Mouse (Mus musculus) adrenal gland, postnatal 14 days (tissue): ENCODE measurements around the gene Mid1. TPM values are rescaled to one million over a fixed set of nuclear protein-coding genes. Genes with fewer than 3 reads are reported as not detected.

ENCODE experiments used
- DNase-seq: peaks from one replicate; pipeline ENCODE4 v3.0.0; 2021; ENCODE audit warnings: mixed read lengths
- total RNA-seq: library from RNA; stranded (reverse); gene quantifications from 2 replicates; pipeline ENCODE4 v1.2.3, GENCODE M21; 2021

Mid1 gene
- total RNA-seq, 1 experiment from 2014 or later, result 24.7 TPM

DNA sequence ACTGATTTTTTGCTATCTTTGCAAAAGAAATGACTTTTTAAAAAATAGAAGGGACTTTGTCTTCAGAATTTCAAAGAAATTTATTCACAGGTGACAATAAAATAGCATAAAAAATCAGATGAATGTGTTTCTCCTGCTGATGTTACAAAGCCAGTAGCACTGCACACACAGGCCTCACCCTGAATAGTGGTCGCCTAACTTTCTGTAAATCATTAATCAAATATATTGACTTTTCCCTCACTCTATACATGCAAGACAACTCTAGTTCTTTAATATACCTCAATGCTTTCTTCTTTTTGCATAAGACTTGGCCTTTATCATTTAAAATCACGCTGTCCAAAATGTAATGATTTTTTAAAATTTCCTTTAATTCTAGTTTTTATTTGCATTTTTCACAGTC is 126.8 kb downstream of the Mid1 start:
- no peak for DNase-seq

DNA sequence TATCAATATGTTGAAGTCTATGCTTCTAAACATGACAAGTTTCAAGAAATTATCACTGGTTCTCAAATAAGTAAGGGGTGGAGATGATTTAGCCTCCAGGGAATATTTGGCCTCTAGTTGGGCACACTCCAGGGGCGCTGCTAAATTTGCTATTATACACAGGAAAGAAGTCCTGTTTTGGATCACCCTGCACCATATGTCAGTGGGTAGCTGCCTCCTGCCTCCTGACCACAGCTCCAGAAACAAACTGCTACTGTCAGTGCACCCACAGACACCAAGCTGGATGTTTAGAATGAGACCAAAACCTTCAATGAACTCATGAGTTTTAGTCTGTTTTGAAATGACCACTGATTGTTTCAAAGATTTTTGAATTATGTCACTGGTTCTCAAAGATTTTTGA is 128.7 kb downstream of the Mid1 start:
- no peak for DNase-seq

DNA sequence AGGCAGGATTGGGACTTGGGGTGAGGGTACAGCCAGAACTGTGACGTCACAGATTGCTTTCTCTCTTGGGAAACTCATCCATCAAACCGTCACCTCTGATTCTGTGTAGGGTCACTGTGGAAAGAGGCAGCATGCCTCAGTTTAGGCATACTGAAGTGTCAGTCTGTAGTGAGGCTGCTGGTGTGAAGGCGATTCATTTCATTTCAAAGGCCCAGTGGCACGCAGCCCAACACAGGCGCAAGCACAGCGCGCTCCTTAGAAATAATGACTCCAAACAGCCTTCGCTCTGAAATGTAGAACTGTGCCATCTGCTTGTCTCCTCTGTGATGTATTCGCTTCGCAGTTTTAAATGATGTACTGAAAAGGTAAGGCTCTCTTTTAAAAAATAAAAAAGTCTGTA is 141.9 kb downstream of the Mid1 start:
- DNase-seq, result no peak

DNA sequence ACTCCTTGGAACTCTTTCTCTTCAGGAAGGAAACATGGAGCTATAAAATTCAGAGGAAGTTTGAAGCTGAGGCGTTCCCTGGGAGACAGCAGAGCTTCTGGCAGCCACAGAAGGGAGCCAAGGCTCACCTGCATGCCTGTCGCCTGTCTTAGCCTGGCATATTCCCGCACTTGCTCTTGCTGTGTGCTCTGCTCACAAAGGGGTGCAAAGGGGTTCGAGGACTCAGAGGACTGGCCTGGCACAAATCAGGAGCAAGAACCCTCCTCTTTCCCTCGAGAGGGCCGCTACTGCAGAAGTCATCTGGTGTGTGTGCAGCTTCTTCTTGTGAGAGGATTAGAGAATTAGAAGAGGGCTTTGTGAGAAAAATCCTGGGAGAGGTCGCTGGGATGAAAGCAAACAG is 142.7 kb downstream of the Mid1 start:
- DNase-seq, result no peak

DNA sequence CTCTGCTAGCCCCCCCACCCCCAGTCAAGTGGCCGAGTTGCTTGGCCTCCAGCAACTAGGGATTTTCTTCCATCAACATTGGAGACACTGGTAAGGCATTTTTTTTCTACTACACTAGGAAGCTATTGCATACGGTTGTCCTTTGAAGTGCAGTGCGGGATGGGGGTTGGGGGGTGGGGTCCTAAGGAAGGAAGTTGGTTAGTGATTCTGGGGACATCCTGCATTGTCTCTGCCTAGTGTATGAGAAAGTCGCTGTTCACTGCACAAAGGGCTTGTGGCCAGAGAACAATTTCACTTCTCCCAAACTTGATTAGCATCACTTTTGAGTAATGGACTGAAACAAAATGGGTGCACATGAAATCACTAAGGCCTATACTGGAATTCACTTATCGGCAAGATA is 143.1 kb downstream of the Mid1 start:
- no peak for DNase-seq

DNA sequence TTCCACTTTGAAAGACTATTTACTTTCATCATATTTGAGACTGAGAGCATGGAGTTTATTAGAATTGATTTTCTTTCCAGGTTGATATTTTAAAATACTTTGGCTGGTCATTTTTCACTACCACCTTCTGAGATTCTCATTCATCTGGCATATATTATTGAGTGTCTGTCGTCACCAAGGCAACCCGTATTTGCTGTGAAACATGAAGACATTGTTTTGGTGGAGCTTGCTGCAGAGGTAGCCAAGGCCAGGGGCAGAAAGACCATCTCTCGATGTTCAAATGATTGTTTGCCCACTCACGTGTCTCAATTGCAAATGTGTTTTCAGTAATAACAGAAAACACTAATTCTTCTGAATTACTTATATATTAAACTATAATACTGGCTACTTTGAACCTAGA is 145.1 kb downstream of the Mid1 start:
- DNase-seq, result no peak

DNA sequence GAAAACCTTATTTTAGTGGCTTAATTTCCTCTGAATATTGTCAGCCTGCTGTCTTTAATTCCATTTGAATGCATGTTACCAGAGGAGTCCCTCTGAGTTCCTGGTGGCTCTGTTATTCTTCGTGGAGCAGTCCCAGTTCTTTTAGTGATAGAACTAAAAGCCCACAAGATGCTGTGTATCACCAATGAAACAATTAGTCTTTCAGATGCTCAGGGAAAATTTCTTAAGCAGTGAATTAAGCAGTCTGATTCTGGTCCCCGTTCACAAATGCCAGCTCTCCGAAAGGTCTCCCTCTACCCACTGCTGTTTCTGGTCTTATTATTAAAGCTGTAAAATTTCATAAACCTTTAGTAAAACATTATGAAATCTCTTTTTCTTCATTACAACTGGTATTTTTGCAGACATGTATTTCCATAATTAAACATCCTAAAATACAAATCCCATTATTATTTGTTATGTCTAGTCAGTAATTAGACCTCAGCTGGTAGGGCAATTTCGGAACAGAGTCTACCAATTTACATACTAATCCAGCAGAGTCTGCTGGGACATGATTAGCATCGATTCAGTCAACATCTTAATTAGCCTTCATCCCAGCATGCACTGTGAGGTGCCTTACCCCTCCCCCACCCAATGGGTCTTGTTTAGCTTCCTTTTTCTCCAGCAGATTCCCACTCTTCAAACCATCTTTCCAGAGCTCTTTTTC is 153.1 kb downstream of the Mid1 start:
- no peak for DNase-seq

DNA sequence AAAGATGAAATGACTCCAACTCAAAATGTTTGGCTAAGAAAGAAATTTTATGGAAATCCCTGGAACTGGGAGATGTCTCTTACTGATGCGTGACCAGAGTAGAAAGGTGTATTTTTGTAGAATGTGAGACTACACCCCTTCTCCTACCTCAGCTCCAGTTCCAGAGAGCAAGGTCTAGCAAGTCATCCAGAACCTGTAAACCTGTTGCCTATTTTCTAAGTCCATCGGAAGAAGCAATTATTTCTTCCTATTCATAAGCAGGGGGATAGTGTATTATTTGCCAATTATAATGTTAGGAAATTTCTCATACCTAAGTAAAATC is 153.6 kb downstream of the Mid1 start:
- no peak for DNase-seq

DNA sequence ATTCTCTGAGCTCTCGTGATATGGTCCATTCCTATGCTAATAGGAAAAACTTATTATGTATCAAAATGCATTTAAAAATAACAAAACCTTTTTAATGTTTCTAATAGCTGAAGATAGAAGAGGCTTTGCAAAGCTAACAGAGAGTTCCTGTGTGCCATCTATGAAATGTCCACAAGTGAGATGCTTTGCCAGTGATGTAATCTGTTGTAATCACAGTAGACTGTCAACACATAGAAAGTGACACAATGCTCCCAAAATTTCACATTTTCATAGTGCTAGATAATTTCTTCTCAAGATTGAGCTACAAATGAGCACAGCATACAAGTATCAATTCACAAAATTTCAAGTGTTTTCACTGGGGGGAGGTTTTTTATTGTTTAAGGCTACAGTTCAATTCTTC is 158.3 kb downstream of the Mid1 start:
- no peak for DNase-seq

DNA sequence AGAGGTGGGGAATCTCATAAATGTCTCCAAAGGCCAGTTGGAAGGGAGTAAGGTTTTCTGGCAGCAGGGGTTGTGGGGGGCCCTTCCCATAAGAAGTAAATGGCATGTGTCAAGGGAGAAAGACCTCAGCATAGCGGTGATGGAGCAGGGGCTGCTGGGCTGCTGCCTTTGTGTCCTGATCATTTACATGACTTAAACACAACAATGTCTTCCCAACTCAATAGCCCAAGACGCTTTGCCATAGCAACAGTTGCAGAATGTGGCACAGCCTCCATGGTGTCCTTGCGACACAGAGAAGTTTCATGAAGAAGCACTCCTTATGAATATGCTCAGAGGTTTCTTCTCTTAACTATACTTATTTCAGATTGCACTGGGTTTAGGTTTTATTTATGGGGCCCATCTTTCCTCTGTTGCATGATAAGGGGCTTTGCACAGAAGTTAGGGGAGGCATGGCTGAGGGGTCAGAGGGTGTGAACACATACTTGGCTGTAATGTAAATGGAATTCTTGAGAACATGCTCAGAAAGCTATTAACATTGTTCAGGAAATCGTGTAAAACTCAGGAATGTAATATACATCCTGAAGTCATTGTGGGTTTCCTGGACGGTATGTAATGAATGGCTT is 159.3 kb downstream of the Mid1 start:
- DNase-seq, result no peak

DNA sequence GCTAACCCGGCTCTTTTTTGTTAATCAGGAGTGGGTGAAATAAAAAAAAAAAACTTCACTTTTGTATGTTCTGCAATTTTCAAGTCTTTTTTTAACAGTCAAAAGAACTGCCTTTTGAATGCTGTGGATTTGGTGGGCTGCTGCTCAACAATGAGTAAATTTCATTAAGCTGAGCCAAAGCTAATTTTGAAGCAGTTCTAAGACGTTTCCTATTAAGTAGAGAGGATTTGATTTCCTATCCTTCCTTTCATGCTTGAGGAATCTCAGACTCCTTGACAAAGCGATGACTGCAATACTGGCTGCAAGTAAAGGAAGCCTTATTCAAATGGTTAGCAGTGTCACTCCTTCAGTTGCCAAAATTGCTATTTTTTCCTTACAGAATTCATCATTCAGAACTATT is 161.2 kb downstream of the Mid1 start:
- DNase-seq, result no peak

DNA sequence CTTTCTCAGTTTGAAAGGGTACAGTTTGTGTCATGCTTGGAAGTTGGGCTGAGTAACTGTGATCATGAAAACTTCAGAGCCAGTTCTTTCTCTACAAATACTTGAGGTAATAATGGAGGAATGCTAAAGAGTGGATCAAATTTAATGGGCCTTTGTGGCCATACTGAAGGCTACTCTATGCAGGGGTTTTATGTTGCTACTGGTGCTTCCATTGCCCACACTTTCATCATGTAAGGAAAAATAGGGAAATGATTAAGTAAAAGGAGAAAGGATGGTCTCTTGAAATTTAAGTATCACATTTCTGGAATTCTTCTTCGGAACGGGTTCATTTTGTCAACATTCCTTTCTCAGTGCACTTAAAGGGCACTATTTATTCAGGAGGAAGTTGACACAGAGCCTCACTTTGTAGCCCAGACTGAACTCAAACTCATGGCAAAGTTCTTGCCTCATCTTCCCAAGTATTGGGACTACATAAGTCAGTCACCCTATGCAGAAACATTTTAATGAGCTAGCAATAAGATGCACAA is 176.3 kb downstream of the Mid1 start:
- no peak for DNase-seq

DNA sequence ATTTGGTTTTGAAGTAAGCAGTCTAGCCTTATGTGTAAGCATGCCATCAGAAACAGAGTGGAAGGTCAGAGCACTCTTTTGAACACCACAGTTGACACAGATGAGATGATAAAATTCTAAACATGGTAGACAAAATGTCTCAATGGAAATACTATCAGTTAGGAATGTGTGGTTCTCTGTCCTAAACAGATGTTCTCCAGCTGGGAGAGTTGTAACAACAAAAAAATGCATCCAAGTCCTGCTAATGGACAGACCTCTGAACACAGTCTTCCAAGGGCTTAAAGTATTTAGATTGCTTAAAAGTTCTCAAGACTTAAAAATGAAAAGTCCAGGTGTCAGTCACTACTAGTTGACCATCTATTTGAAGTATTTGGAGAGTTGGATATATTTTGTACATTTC is 177.4 kb downstream of the Mid1 start:
- DNase-seq, result no peak

DNA sequence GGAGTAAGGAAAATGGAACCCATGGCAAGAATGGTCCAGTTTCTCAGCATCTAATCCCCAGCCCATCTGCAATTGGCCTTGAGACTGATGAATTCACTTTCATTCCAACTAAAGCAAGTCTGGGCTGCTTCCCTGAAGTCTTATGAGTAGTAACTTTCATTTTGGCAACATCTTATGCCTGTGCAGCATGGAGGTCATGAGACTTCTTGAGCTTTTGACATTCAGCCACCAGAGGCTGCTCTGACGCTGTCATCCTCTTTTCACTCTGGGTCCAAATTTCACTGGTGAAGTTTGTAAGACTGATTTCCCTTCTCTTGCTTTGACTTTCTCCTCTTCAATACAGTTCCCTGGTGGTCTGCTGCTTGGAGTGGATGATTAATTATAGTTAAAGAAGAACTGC is 177.8 kb downstream of the Mid1 start:
- peak; percentile 31 for DNase-seq

DNA sequence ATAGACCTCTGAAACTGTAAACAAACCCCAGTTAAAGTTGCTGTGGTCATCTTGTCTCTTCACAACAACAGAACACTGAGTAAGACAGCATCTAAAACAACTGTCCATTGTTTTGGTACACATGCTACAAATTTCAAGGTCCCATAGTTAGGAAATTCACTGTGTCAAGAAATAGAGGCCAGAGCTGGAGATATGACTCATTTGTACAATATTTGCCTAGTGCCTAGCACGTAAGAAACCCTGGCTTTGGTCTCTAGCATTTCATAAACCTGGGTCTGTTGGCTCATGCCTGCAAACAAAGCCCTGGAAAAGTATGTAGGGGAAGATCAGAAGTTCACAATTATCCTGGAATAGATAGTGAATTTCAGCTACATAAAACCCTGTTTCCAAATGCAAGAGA is 178.8 kb downstream of the Mid1 start:
- DNase-seq, result peak; percentile 6

DNA sequence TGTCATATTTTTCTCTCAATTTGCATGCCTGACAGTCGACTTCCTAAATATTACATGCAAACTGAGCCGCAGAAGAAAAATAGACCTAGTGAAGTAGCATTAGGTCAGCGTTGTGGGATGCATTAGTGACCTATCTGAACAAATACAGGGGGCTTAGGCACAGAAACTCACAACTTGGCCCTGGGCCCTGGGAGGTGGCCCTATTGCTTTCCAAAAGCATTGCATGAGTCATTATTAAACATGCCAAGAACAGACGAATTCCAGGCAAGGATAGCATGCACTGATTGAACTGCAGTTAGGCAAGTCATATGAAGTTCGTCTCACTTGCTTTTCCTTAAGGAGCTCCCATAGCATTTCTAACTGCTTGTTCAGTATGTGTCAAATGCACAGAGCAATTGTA is 183.2 kb downstream of the Mid1 start:
- DNase-seq, result peak; percentile 11

DNA sequence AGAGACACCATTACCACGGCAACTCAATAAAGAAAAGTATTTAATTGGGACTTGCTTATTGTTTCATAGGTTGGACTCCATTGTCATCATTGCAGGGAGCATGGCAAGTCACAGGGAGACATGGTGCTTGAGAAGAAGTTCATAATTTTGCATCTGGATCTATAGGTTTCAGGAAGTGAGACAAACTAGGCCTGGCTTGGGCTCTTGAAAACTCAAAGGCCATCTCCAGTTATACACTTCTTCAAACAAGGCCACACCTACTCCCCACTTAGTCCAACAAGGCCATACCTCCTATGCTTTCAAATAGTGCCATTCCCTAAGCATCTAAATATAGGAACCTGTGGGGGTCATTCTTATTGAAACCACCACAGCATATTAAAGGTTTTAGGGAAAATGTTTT is 189.5 kb downstream of the Mid1 start:
- DNase-seq, result no peak

DNA sequence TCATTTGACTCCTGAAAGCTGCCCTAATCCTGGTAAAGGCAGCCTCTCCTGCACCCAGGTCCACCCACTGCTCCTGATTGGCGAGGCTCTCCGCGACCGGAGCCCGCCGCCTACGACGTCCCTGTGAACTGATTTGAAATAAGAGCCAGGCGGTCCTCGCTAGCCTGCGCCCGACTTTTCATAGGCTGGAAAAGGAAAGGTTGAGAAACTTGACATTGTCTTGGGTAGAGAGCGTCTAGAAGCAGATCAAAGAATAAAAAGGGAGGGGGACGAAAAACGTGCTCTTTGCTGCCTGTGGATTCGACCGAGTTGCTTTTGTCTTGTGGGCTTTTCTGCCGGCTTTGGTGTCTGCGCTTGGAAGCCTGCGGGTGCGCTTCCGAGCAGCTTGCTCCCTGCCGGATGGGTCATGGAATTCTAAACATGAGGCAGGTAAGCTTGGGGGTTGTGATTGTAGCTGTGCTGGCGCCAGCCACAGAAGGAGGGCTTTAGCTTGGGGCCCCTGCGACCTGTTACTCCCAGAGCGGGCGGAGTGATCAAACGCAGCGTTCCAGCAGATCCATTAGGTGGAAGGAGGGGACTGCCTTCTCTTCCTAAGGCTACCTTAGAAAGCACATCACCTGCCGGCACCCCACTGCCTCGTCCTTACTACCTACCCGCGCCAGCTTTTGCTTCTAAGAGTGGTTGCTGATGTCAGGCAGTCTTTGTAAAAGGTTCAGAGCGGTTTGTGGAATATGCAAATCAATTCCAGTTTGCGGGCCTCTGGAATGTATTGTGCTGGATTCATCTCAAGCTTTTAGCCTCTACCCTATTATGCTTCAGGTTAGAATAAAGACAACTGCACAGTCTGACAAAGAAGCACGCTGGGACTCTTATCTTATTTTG is 194.7 kb downstream of the Mid1 start:
- DNase-seq, result peak; percentile 85

DNA sequence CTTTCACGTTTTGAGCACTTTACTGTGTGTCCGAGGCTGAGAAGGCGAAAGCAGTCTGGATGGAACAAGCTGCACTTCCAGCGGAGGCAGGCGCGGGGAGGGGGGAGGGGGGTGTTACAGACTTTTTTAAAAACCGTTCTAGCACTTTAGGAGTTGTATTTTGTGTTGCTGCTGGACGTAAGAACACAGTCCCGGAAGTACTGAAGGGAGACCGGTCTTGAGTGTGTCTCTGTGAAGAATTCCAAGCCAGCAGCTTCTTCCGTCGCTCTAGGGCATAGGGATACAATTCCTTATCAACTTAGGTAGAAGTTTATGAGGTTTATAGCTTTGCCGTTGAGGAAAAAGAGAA is 195.3 kb downstream of the Mid1 start:
- peak; percentile 7 for DNase-seq

DNA sequence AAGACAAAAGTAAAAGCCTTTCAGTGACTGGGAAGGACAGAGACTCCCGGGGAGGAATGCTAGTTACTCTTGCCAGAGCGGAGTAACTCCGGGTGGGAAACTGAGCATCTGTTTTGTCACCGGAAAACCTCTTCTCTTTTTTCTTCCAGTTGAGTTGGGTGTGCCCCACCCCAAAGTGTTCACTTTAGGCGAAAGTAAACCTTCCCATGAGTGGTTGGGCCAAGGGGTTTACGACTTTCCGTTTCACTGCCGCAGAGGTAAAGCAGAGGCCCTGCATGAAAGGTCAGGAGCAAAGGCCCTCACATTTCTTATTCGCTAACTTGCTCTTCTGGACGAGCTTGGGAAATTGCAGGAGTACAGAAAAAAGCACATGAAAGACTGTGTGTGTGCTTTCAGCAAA is 195.8 kb downstream of the Mid1 start:
- peak; percentile 4 for DNase-seq

DNA sequence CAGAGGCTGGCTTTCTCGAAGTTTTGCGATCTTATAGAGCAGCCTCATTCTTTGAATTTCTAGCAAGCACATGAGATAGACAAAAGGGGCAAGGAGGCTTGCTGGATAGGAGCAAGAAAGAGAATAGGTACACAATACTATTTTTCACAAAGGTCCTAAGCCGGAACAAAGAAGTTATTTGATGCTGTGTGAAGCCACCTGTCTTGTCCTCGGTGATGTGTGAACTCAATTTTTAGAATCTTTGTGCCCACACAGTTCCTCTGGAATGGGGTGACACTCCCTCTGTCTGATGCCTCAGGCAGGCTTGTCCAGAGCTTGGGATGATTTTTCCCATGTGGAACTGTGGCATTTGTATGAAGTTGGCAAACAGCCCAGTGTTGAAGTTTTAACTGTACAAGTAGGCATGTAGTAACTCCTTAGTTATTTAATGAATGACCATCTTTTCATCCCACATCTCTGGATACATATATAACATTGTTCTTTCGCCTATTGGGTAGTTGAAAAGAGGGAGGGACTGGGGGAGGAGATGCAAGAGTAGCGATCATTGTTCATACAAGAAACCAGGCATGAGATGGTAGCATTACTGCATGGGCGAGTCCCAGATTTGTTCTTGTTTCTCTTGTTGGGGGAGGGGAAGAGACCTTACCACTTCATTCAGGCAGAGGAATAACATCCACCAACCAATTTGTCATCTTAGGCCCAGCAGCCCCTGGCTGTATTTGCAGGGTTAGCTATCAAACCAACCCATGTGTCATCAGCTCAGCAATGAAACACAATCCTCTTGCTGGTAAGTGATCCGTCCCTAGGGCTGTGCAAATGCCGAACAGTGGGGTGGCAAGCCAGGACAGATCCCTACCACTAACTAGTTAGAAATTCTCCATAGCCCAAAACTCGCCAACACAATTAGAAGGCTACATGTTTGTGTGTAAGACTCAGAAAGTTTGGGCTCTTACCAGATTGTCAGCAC is 196.5 kb downstream of the Mid1 start:
- peak; percentile 12 for DNase-seq

DNA sequence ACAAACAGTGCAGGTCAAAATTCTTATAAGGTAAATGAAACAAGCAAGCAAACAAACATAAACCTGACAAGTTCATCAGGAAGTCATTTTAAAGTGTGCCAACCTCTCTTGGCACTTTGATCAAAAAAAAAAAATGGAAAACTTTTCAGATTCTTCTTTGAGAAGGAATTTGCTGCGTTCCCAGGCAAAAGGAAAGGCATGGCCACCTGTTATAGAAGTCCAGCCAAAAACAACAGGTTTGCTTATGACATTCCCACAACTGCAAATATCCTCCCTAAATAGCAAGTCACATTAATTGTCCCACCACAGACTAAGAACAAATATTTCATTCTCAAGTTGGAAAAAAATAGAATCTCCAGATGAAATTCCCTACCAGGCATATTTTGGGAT is 197.2 kb downstream of the Mid1 start:
- DNase-seq, result no peak
